Mouse (Mus musculus): ENCODE measurements around the gene Ppil2.

GRCm38 (mm10) chr16:17121569-17121968, 10.5 kb upstream of the Ppil2 start:
- no peak for TF ChIP-seq CTCF (IDR thresholded peaks at IDR 0.05; ENCODE audit: extremely low read depth, insufficient read depth, insufficient read length, insufficient replicate concordance)
- TF ChIP-seq POLR2A (IDR thresholded peaks at IDR 0.05; ENCODE audit: low read depth, low read length) = no peak

Data from spleen, adult 2 months (tissue).